Mouse (Mus musculus): ENCODE measurements around the gene Mrpl22. TPM values are rescaled to one million over a fixed set of nuclear protein-coding genes. Genes with fewer than 3 reads are reported as not detected.
"Not testable (repeated sequence)": the region's sequence is repeated elsewhere in the genome, so short reads cannot be mapped to it uniquely, and the experiment has no call there.

Gene Mrpl22
- polyA plus RNA-seq, 2 experiments, result 84.4 to 123 TPM

DNA sequence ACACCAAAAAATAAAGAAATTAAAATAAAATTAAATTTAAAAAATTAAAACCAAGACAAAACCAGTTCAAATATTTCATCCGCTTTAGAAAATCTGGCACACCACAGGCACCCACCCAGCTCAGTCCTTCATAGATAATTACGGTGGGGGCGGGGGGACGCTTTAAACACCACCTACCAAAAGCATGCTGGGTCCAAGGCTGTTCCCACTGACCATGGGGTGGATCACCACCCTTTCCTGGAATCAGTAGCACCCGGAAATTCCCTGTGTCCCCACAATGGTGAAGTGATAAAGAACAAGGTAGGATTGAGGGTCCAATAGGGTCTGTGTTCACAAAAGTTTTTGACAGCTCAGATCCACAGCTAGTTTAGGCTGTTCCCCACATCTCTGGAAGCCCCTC is 44.4 kb downstream of the Mrpl22 start:
- Histone ChIP-seq H3K9ac (ENCODE audit: low read depth, low read length, severe bottlenecking) (no peak overlapping the region), H3K4me1 (ENCODE audit: control insufficient read depth, insufficient read depth, low read length) (peaks cover 3% of the 10 kb centered on the region), H3K27me3 (ENCODE audit: control insufficient read depth, insufficient read depth, low read length) (no peaks in the 10 kb centered on the region), H3K36me3 (ENCODE audit: control insufficient read depth, insufficient read depth, low read length) (no peaks in the 10 kb centered on the region), H3K9me3 (ENCODE audit: control insufficient read depth, low read length) (no peaks in the 10 kb centered on the region), H3K4me2 (replicated peaks; ENCODE audit: low read depth, low read length, severe bottlenecking) (no peak overlapping the region), H3K4me3 (replicated peaks; ENCODE audit: low read length) (no peak overlapping the region), H3K27ac (replicated peaks; ENCODE audit: low read depth, low read length) (no peak overlapping the region)
- TF ChIP-seq POLR2A (IDR thresholded peaks at IDR 0.05; ENCODE audit: borderline replicate concordance, extremely low read depth, insufficient read depth, insufficient read length), result no peak
- WGBS, result 81% methylated on average over 5 of the region's 5 CpGs
- DNase-seq (ENCODE audit: low spot score) (no peak), ATAC-seq (ENCODE audit: low FRiP score, low read depth) (no peak)

DNA sequence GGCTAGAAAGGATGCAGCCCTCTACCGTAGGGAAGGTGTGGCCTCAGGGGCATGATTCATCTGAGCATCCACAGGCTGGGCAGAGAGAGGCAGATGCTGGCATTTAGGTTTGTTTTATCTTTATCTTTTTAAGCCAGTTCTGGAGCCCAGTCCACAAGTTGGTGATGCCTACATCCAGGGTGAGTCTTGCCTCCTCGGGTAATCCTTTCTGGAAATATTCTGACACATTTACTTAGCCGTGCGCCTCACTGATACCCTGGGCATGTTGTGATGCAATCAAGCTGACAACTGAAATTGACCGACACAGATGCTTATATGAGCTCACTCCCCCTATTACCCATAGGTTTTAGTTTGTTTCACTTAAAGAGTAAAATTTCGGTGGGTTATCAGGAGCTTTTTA is 45.4 kb downstream of the Mrpl22 start:
- no peak for TF ChIP-seq POLR2A (IDR thresholded peaks at IDR 0.05; ENCODE audit: borderline replicate concordance, extremely low read depth, insufficient read depth, insufficient read length)
- H3K36me3 ChIP-seq (ENCODE audit: control insufficient read depth, insufficient read depth, low read length), result no peaks in the 10 kb centered on the region
- no peak overlapping the region for H3K4me3 ChIP-seq (replicated peaks; ENCODE audit: low read length)
- WGBS, result 88% methylated on average over 6 of the region's 6 CpGs
- no peaks in the 10 kb centered on the region for H3K4me1 ChIP-seq (ENCODE audit: control insufficient read depth, insufficient read depth, low read length)
- H3K27me3 ChIP-seq (ENCODE audit: control insufficient read depth, insufficient read depth, low read length), result no peaks in the 10 kb centered on the region
- no peak overlapping the region for H3K4me2 ChIP-seq (replicated peaks; ENCODE audit: low read depth, low read length, severe bottlenecking)
- no peak overlapping the region for H3K9ac ChIP-seq (ENCODE audit: low read depth, low read length, severe bottlenecking)
- no peaks in the 10 kb centered on the region for H3K9me3 ChIP-seq (ENCODE audit: control insufficient read depth, low read length)
- no peak overlapping the region for H3K27ac ChIP-seq (replicated peaks; ENCODE audit: low read depth, low read length)
- DNase-seq (ENCODE audit: low spot score) (no peak), ATAC-seq (ENCODE audit: low FRiP score, low read depth) (no peak)

- Histone ChIP-seq H3K27ac (replicated peaks; ENCODE audit: low read depth, low read length) (0 out of 2 replicates have a peak overlapping the region, but pooled peaks have one; percentile 9), H3K36me3 (ENCODE audit: control insufficient read depth, insufficient read depth, low read length) (no peaks in the 10 kb centered on the region), H3K4me2 (replicated peaks; ENCODE audit: low read depth, low read length, severe bottlenecking) (no peak overlapping the region), H3K4me1 (ENCODE audit: control insufficient read depth, insufficient read depth, low read length) (no peaks in the 10 kb centered on the region), H3K9ac (ENCODE audit: low read depth, low read length, severe bottlenecking) (no peak overlapping the region), H3K4me3 (replicated peaks; ENCODE audit: low read length) (no peak overlapping the region), H3K27me3 (ENCODE audit: control insufficient read depth, insufficient read depth, low read length) (no peaks in the 10 kb centered on the region), H3K9me3 (ENCODE audit: control insufficient read depth, low read length) (no peaks in the 10 kb centered on the region)
- ATAC-seq (ENCODE audit: low FRiP score, low read depth), result peak; percentile 58
- WGBS, result 17% methylated on average over 4 of the region's 4 CpGs
- no peak for TF ChIP-seq POLR2A (IDR thresholded peaks at IDR 0.05; ENCODE audit: borderline replicate concordance, extremely low read depth, insufficient read depth, insufficient read length)
- peak; percentile 26 for DNase-seq (ENCODE audit: low spot score)
Measured at GRCm38 (mm10) chr11:58223751-58224150, 52.3 kb downstream of the Mrpl22 start.

DNA sequence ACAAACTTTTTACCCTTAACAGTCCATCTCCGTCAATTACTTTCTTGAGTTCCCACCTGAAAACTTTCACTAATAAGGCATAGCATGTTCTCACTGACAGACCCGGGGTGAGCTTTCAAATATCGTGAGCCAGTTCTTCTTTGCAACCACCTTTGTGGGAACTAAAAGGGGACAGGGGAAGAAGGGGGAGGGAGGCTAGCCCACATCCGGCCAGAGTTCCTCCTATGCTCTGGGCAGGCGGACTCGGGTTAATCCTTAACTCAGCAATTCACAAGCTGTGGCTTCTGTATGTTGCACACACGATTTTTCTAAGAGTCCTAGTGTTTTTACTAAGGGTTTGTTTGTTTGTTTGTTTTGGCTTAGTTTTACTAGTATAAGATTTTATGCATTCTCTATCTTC is 52.9 kb downstream of the Mrpl22 start:
- Histone ChIP-seq H3K36me3 (ENCODE audit: control insufficient read depth, insufficient read depth, low read length) (no peaks in the 10 kb centered on the region), H3K9ac (ENCODE audit: low read depth, low read length, severe bottlenecking) (no peak overlapping the region), H3K27ac (replicated peaks; ENCODE audit: low read depth, low read length) (no peak overlapping the region), H3K4me1 (ENCODE audit: control insufficient read depth, insufficient read depth, low read length) (no peaks in the 10 kb centered on the region), H3K4me3 (replicated peaks; ENCODE audit: low read length) (no peak overlapping the region), H3K27me3 (ENCODE audit: control insufficient read depth, insufficient read depth, low read length) (no peaks in the 10 kb centered on the region), H3K9me3 (ENCODE audit: control insufficient read depth, low read length) (no peaks in the 10 kb centered on the region), H3K4me2 (replicated peaks; ENCODE audit: low read depth, low read length, severe bottlenecking) (no peak overlapping the region)
- TF ChIP-seq POLR2A (IDR thresholded peaks at IDR 0.05; ENCODE audit: borderline replicate concordance, extremely low read depth, insufficient read depth, insufficient read length), result no peak
- DNase-seq (ENCODE audit: low spot score) (no peak), ATAC-seq (ENCODE audit: low FRiP score, low read depth) (no peak)
- 55% methylated on average over 7 of the region's 7 CpGs for WGBS

- H3K9ac ChIP-seq (ENCODE audit: low read depth, low read length, severe bottlenecking); H3K9me3 ChIP-seq (ENCODE audit: control insufficient read depth, low read length); H3K27ac ChIP-seq (replicated peaks; ENCODE audit: low read depth, low read length); DNase-seq (ENCODE audit: low spot score); ATAC-seq (ENCODE audit: low FRiP score, low read depth); H3K27me3 ChIP-seq (ENCODE audit: control insufficient read depth, insufficient read depth, low read length); H3K4me3 ChIP-seq (replicated peaks; ENCODE audit: low read length); H3K36me3 ChIP-seq (ENCODE audit: control insufficient read depth, insufficient read depth, low read length); H3K4me2 ChIP-seq (replicated peaks; ENCODE audit: low read depth, low read length, severe bottlenecking); H3K4me1 ChIP-seq (ENCODE audit: control insufficient read depth, insufficient read depth, low read length): not testable (repeated sequence)
- 73% methylated on average over 2 of the region's 2 CpGs for WGBS
Measured at GRCm38 (mm10) chr11:58224872-58225271, 53.4 kb downstream of the Mrpl22 start.

- Histone ChIP-seq H3K4me1 (ENCODE audit: control insufficient read depth, insufficient read depth, low read length) (no peaks in the 10 kb centered on the region), H3K9ac (ENCODE audit: low read depth, low read length, severe bottlenecking) (no peak overlapping the region), H3K27ac (replicated peaks; ENCODE audit: low read depth, low read length) (no peak overlapping the region), H3K4me3 (replicated peaks; ENCODE audit: low read length) (no peak overlapping the region), H3K27me3 (ENCODE audit: control insufficient read depth, insufficient read depth, low read length) (no peaks in the 10 kb centered on the region), H3K9me3 (ENCODE audit: control insufficient read depth, low read length) (no peaks in the 10 kb centered on the region), H3K4me2 (replicated peaks; ENCODE audit: low read depth, low read length, severe bottlenecking) (no peak overlapping the region), H3K36me3 (ENCODE audit: control insufficient read depth, insufficient read depth, low read length) (no peaks in the 10 kb centered on the region)
- ATAC-seq (ENCODE audit: low FRiP score, low read depth), result peak; percentile 66
- WGBS, result 11% methylated on average over 5 of the region's 5 CpGs
- TF ChIP-seq POLR2A (IDR thresholded peaks at IDR 0.05; ENCODE audit: borderline replicate concordance, extremely low read depth, insufficient read depth, insufficient read length), result no peak
- DNase-seq (ENCODE audit: low spot score), result peak; percentile 80
Measured at GRCm38 (mm10) chr11:58225655-58226054, 54.2 kb downstream of the Mrpl22 start.
